Mouse (Mus musculus) embryonic facial prominence, embryonic 12.5 days (tissue): ENCODE data around the gene Synpo2l. TPM values are rescaled to one million over a fixed set of nuclear protein-coding genes. Genes with fewer than 3 reads are reported as not detected.
"Not testable (repeated sequence)": the region's sequence is repeated elsewhere in the genome, so short reads cannot be mapped to it uniquely, and the experiment has no call there.

ENCODE experiments used
- ATAC-seq: fragments of 200-750 bp; cut with Nextera tagmentation; 2 replicates; pipeline ENCODE4 v1.8.0; 2017; ENCODE audit not compliant: insufficient number of reproducible peaks, insufficient read depth, low FRiP score, low TSS enrichment
- H3K27ac ChIP-seq: fragments of 300-500 bp; sonication (generic); 2 replicates; pipeline ENCODE4 v1.5.1; 2016; ENCODE audit warnings: mild to moderate bottlenecking
- H3K27me3 ChIP-seq: fragments of 300-500 bp; sonication (generic); 2 replicates; pipeline ENCODE4 v1.6.1; 2016; ENCODE audit warnings: mild to moderate bottlenecking, moderate library complexity
- H3K36me3 ChIP-seq: fragments of 300-500 bp; sonication (generic); 2 replicates; pipeline ENCODE4 v1.6.1; 2016; ENCODE audit warnings: mild to moderate bottlenecking
- H3K4me1 ChIP-seq: fragments of 300-500 bp; sonication (generic); 2 replicates; pipeline ENCODE4 v1.6.1; 2016
- H3K4me2 ChIP-seq: fragments of 300-500 bp; sonication (generic); replicated peaks from 2 replicates; pipeline ENCODE4 v1.6.1; 2016; ENCODE audit warnings: mild to moderate bottlenecking, moderate library complexity
- H3K4me3 ChIP-seq: fragments of 300-500 bp; sonication (generic); 2 replicates; pipeline ENCODE4 v1.5.1; 2016; ENCODE audit warnings: mild to moderate bottlenecking
- H3K9ac ChIP-seq: fragments of 300-500 bp; sonication (generic); 2 replicates; pipeline ENCODE4 v1.6.1; 2016; ENCODE audit warnings: mild to moderate bottlenecking, moderate library complexity
- H3K9me3 ChIP-seq: fragments of 300-500 bp; sonication (generic); 2 replicates; pipeline ENCODE4 v1.6.1; 2016; ENCODE audit warnings: mild to moderate bottlenecking, moderate library complexity
- WGBS: fragments of 180-500 bp; shearing (Covaris S2); methylation state at CpG from one replicate; pipeline ENCODE4 v1.1.7; 2016; 5-methylcytosine and 5-hydroxymethylcytosine counted together
- polyA plus RNA-seq: library from polyadenylated mRNA; unstranded; fragments of >200 nt; fragmentation: Nextera tagmentation; extraction: Ambion mirVana; gene quantifications from 2 replicates; pipeline ENCODE4 v1.2.1, GENCODE M21; 2016

Gene Synpo2l
- polyA plus RNA-seq, 1 experiment from 2014 or later, result 8.6 TPM

DNA sequence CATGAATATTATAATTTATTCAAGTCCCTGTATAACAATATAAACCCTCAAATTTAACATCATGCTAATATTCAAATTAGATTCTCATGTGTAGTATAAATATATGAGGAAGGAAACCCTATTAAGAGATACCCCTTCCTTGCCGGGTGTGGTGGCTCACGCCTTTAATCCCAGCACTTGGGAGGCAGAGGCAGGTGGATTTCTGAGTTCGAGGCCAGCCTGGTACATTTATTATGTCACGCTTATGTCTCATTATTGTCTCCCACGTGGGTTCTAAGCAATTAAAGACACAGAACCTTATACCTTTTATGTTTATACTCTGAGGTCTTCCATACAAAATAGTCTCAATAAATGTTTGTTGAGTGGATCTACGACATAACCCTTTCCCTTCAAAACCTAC lies 29.5 kb downstream of the Synpo2l start:
- Histone ChIP-seq H3K9ac (no peak overlapping the region), H3K4me1 (0 out of 2 replicates have a peak, but pooled peaks cover 11% of the 10 kb centered on the region), H3K36me3 (no peaks in the 10 kb centered on the region), H3K4me2 (no peak overlapping the region), H3K27me3 (no peaks in the 10 kb centered on the region), H3K4me3 (no peak overlapping the region), H3K9me3 (no peaks in the 10 kb centered on the region), H3K27ac (no peak overlapping the region)
- 89% methylated on average over 6 of the region's 6 CpGs for WGBS
- ATAC-seq, result no peak

DNA sequence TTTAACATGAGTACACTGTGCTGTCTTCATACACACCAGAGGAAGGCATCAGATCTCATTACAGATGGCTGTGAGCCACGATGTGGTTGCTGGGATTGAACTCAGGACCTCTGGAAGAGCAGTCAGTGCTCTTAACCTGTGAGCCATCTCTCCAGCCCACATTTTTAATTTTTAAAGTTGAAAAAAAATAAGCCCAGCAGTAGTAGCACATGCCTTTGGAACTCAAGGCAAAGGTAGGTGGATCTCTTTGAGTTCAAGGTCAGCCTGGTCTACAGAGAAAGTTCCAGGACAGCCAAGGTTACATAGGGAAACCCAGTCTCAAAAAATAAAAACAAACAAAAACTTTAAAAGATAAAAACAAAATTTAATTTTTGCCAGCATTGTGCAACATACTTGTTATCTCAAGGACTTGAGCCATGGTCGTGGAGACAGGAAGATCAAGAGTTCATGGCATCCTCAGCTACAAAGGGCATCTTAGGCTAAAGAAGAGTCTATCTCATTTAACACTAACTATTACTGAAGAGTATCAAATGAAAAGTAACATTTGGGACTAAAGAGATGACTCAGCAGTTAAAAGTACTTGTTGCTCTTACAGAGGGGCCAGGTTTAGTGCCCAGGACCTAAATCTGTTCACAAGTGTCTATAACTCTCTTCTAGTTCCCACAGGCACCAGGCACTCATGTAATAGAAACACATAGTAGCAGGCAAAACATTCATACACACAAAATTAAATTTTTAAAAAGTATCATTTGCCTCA lies 30.2 kb downstream of the Synpo2l start:
- WGBS, result 89% methylated on average over 2 of the region's 2 CpGs
- no peaks in the 10 kb centered on the region for H3K27me3 ChIP-seq
- H3K4me1 ChIP-seq, result 0 out of 2 replicates have a peak, but pooled peaks cover 11% of the 10 kb centered on the region
- no peak overlapping the region for H3K27ac ChIP-seq
- H3K4me2 ChIP-seq, result no peak overlapping the region
- no peak overlapping the region for H3K4me3 ChIP-seq
- no peaks in the 10 kb centered on the region for H3K36me3 ChIP-seq
- no peak overlapping the region for H3K9ac ChIP-seq
- ATAC-seq, result no peak
- H3K9me3 ChIP-seq, result no peaks in the 10 kb centered on the region

DNA sequence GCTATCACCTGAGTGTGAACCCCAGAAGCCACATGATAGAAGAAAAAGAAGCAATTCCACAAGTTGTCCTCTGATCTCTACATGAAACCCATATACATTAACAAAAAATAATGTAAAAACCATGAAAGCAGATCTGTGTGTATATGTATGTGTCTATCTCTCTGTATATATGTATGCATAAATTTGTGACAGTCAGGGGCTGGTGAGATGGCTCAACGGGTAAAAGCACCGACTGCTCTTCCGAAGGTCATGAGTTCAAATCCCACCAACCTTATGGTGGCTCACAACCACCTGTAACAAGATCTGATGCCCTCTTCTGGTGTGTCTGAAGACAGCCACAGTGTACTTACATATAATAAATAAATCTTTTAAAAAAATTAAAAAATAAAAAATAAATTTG lies 31.2 kb downstream of the Synpo2l start:
- WGBS, result 94% methylated on average over 3 of the region's 3 CpGs
- not testable (repeated sequence) for ATAC-seq

DNA sequence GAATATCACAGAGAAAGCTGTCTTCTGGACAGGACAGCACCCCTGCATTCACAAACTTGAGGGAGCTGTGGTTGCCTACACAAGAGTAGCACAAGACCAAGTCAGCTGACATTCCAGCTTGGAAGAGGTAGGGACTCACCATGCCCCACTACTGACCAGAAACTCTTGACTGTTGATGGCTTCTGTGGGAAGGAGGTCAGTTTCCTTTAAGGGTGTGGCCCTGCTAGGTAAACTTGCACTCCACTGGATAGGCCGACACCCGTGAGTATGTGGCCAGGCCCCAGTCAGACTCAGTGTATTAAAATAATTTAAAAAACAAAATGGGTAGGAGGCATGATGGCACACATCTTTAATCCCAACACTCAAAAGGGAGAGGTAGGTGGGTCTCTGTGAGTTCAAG lies 32.6 kb downstream of the Synpo2l start:
- Histone ChIP-seq H3K9ac (no peak overlapping the region), H3K36me3 (no peaks in the 10 kb centered on the region), H3K4me3 (no peak overlapping the region), H3K4me1 (0 out of 2 replicates have a peak, but pooled peaks cover 3% of the 10 kb centered on the region), H3K27me3 (no peaks in the 10 kb centered on the region), H3K4me2 (no peak overlapping the region), H3K27ac (no peak overlapping the region), H3K9me3 (no peaks in the 10 kb centered on the region)
- 96% methylated on average over 2 of the region's 2 CpGs for WGBS
- ATAC-seq, result no peak

More for the DNA sequence above, 31.2 kb downstream of the Synpo2l start:
- not testable (repeated sequence) for H3K27me3 ChIP-seq, H3K4me2 ChIP-seq, H3K9ac ChIP-seq, H3K4me1 ChIP-seq, H3K36me3 ChIP-seq, H3K4me3 ChIP-seq, H3K27ac ChIP-seq, H3K9me3 ChIP-seq

DNA sequence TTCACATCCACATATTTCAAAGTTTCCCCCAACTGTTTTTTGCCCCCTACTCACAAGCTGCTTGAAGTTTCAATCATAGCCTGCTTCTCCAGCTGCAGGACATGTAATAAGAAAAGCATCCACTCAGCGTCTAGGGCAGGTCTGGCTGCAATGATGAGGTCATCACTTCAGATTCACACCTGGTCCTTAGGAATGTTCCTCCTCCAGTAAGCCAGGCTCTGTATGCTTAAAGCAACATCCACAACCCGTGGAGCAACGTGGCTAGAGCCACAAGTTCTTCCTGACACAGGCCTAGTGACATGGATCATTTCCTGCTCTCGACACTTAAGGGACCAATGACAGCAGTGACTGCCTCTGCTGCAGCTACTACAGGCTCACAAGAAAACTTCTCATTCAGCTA lies 36.9 kb downstream of the Synpo2l start:
- H3K9me3 ChIP-seq, result no peaks in the 10 kb centered on the region
- H3K4me3 ChIP-seq, result no peak overlapping the region
- H3K27me3 ChIP-seq, result no peaks in the 10 kb centered on the region
- H3K4me1 ChIP-seq, result no peaks in the 10 kb centered on the region
- no peak overlapping the region for H3K4me2 ChIP-seq
- no peak overlapping the region for H3K27ac ChIP-seq
- H3K36me3 ChIP-seq, result no peaks in the 10 kb centered on the region
- no peak overlapping the region for H3K9ac ChIP-seq
- ATAC-seq, result no peak
- WGBS, result 62% methylated on average over 4 of the region's 4 CpGs

DNA sequence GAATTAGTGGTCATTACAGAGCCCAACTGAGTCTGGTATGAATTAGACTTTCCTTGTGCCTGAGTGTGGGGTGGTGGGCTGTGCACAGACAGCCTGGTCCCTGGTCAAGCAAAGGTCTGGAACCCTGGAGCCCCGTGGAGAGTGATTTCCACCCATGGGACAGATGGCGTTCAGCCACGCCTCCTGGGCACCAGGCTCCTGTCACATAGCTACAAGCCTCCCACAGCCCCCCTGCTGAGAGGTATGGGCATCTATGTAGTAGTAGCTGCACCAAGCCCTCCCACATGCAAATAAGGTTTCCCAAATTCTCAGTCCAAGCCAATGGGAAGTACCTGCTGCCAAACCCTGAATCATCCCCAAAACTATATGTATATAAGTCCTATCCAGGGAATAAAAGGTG lies 41.2 kb downstream of the Synpo2l start:
- Histone ChIP-seq H3K9ac (no peak overlapping the region), H3K27ac (no peak overlapping the region), H3K4me3 (no peak overlapping the region), H3K27me3 (no peaks in the 10 kb centered on the region), H3K4me2 (no peak overlapping the region), H3K36me3 (no peaks in the 10 kb centered on the region), H3K9me3 (no peaks in the 10 kb centered on the region), H3K4me1 (no peaks in the 10 kb centered on the region)
- 85% methylated on average over 3 of the region's 3 CpGs for WGBS
- no peak for ATAC-seq

DNA sequence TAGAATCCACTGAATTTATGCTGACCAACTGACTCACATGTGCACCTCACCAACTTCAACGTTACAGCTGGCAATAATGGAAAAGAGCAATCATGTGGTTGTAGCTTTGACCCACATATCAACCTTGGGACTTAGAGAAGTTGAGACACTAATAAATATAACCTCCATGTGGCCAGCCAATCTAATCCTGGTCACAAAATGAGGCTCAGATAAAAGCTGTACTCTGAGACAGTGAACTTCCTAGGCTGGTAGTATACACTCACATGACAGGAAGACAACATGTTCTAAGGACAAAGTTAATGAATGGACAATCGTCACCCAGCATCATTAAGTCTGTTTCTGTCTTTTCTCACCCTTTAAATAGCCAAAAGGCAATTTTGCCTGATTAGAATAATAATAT lies 41.7 kb downstream of the Synpo2l start:
- H3K36me3 ChIP-seq, result no peaks in the 10 kb centered on the region
- H3K27ac ChIP-seq, result no peak overlapping the region
- H3K4me3 ChIP-seq, result no peak overlapping the region
- no peaks in the 10 kb centered on the region for H3K9me3 ChIP-seq
- no peak overlapping the region for H3K4me2 ChIP-seq
- 82% methylated on average over 2 of the region's 2 CpGs for WGBS
- no peaks in the 10 kb centered on the region for H3K27me3 ChIP-seq
- no peaks in the 10 kb centered on the region for H3K4me1 ChIP-seq
- no peak for ATAC-seq
- H3K9ac ChIP-seq, result no peak overlapping the region

DNA sequence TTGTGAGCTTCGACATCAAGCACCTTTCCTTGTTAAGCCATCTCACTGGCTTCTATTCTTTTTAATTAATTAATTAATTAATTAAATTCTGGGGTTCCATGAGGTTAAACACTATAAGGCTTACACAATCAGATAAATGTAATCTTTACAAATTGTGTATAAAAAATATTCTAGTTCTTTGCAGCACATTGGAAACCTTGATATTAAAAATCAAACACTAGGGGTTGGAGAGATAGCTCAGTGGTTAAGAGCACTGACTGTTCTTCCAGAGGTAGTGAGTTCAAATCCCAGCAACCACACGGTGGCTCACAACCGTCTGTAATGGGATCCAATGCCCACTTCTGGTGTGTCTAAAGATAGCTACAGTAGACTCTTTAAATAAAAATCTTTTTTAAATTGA lies 45.2 kb downstream of the Synpo2l start:
- H3K4me3 ChIP-seq, result no peak overlapping the region
- no peak overlapping the region for H3K4me2 ChIP-seq
- no peak overlapping the region for H3K27ac ChIP-seq
- H3K9me3 ChIP-seq, result no peaks in the 10 kb centered on the region
- H3K27me3 ChIP-seq, result no peaks in the 10 kb centered on the region
- peaks cover 3% of the 10 kb centered on the region; the same call in 1 of the 2 replicates for H3K36me3 ChIP-seq
- 91% methylated on average over 3 of the region's 3 CpGs for WGBS
- no peak overlapping the region for H3K9ac ChIP-seq
- H3K4me1 ChIP-seq, result no peaks in the 10 kb centered on the region
- ATAC-seq, result no peak

DNA sequence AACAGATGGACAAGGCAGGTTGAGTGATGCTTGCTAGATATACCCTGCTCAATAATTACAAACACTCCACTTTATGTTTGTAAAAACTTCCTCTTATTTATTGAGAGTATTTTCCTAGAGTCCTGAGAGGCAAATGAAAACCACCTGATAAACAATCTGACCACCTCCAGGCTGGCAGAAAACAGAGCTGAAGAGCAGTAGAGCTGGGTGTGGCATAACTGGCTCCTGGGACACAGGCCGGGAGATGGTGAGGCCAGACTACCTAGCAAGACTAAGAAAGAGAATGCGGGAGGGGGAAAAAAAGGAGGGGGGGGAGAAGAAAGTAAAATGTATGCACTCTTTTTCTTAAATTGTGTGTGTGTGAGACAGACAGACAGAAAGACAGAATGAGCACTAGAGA lies 45.7 kb downstream of the Synpo2l start:
- no peaks in the 10 kb centered on the region for H3K27me3 ChIP-seq
- 91% methylated on average over 2 of the region's 2 CpGs for WGBS
- ATAC-seq, result no peak
- no peak overlapping the region for H3K27ac ChIP-seq
- H3K36me3 ChIP-seq, result peaks cover 3% of the 10 kb centered on the region; the same call in 1 of the 2 replicates
- no peaks in the 10 kb centered on the region for H3K4me1 ChIP-seq
- no peak overlapping the region for H3K9ac ChIP-seq
- H3K4me3 ChIP-seq, result no peak overlapping the region
- no peak overlapping the region for H3K4me2 ChIP-seq
- H3K9me3 ChIP-seq, result no peaks in the 10 kb centered on the region

DNA sequence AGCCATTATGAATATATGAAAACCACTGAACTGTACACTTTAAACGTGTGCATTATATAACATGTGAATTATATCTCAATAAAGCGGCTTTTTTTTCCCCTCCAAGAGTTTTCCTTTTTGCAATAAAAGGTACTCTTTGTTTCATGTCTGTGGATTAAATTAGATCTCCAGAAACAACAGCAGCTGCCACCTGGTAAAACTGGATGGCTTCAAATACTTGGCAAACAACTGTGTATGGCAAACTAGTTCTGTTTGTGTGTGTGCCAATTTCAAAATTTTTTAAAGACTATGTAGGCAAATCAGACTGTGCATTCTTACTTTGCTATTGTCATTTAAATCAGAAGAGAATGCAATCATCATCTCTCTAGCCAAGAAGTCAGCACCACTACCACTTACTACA lies 46.3 kb downstream of the Synpo2l start:
- Histone ChIP-seq H3K4me1 (no peaks in the 10 kb centered on the region), H3K4me3 (no peak overlapping the region), H3K9me3 (no peaks in the 10 kb centered on the region), H3K27ac (no peak overlapping the region), H3K27me3 (no peaks in the 10 kb centered on the region), H3K36me3 (peaks cover 3% of the 10 kb centered on the region; the same call in 1 of the 2 replicates), H3K4me2 (no peak overlapping the region), H3K9ac (no peak overlapping the region)
- WGBS, result 91% methylated on average over 2 of the region's 2 CpGs
- ATAC-seq, result no peak

DNA sequence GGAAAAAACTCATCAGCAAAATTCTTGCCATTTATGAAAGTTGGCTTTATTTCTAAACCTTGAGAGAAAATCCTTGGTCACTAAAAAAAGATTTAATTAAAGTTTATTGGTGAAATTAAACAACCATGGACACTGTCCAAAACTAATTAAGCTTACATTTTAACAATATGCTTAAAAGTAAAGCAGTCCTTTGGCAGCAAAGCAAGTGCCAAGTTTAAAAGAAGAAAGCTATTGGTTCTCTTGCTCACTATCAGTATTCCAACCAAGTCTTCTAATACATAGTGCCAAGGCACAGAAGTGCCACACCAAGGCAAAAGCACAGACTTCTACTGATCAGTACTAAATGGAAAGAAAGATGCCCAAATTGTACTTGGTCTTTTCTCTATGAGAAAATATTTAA lies 49.0 kb downstream of the Synpo2l start:
- peaks cover 3% of the 10 kb centered on the region; the same call in 1 of the 2 replicates for H3K36me3 ChIP-seq
- no peaks in the 10 kb centered on the region for H3K27me3 ChIP-seq
- no peaks in the 10 kb centered on the region for H3K9me3 ChIP-seq
- ATAC-seq, result no peak
- H3K27ac ChIP-seq, result no peak overlapping the region
- H3K9ac ChIP-seq, result no peak overlapping the region
- no peak overlapping the region for H3K4me3 ChIP-seq
- no peak overlapping the region for H3K4me2 ChIP-seq
- no peaks in the 10 kb centered on the region for H3K4me1 ChIP-seq

DNA sequence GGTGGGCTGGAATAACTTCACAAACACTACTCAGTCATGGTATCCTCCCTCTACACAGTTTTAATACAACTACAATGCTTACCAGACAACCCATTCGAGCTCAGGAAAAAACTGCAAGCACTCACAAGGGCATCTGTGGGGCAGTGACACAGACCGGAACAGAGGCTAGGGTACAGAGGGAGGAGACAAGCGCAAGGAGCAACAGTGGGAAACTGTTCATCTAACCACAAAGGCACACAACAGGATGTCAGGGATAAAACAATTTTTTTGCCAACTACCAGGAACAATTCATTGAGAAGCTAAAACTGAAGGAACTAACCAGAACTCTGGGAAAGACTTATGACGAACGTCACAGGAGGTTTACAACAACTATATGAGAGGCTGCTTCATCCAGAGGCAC lies 49.9 kb downstream of the Synpo2l start:
- Histone ChIP-seq H3K27me3 (no peaks in the 10 kb centered on the region), H3K4me3 (no peak overlapping the region), H3K4me2 (no peak overlapping the region), H3K9me3 (no peaks in the 10 kb centered on the region), H3K4me1 (no peaks in the 10 kb centered on the region), H3K9ac (no peak overlapping the region), H3K36me3 (peaks cover 3% of the 10 kb centered on the region; the same call in 1 of the 2 replicates), H3K27ac (no peak overlapping the region)
- no peak for ATAC-seq
- 82% methylated on average over 5 of the region's 5 CpGs for WGBS
